Mouse (Mus musculus) cerebellum, adult (tissue): ENCODE measurements around the gene Obsl1.

Experiments
- ATAC-seq: cut with Nextera tagmentation; 2 replicates; pipeline ENCODE4 v1.9.2; 2017; ENCODE audit warnings: mild to moderate bottlenecking, moderate library complexity, mixed read lengths; ENCODE audit not compliant: insufficient number of reproducible peaks, low FRiP score, low TSS enrichment

Gene Obsl1

GRCm38 (mm10) chr1:75490785-75491551 lies 15.3 kb downstream of the Obsl1 start:
- no peak for ATAC-seq

- ATAC-seq: peak; percentile 81
Measured at GRCm38 (mm10) chr1:75487405-75488161, 18.7 kb downstream of the Obsl1 start.

- no peak for ATAC-seq
Measured at GRCm38 (mm10) chr1:75487040-75487404, 19.2 kb downstream of the Obsl1 start.

GRCm38 (mm10) chr1:75486561-75486960 lies 19.7 kb downstream of the Obsl1 start:
- ATAC-seq: no peak

GRCm38 (mm10) chr1:75480735-75481134 lies 25.5 kb downstream of the Obsl1 start:
- no peak for ATAC-seq

GRCm38 (mm10) chr1:75480036-75480435 lies 26.2 kb downstream of the Obsl1 start:
- ATAC-seq: no peak

- ATAC-seq: peak; percentile 7; the same call in 1 of the 2 replicates
Measured at GRCm38 (mm10) chr1:75479635-75479989, 26.6 kb downstream of the Obsl1 start.

- ATAC-seq: peak; percentile 50
Measured at GRCm38 (mm10) chr1:75478916-75479634, 27.2 kb downstream of the Obsl1 start, which contains the start of the genes Chpf and Tmem198. Chpf (minus strand) TSS chr1:75479307. Tmem198 (plus strand) TSS chr1:75479532.

- no peak; the same call in 1 of the 2 replicates for ATAC-seq
Measured at GRCm38 (mm10) chr1:75478497-75478896, 27.8 kb downstream of the Obsl1 start.

- no peak for ATAC-seq
Measured at GRCm38 (mm10) chr1:75477966-75478290, 28.3 kb downstream of the Obsl1 start.

GRCm38 (mm10) chr1:75477264-75477965 lies 28.8 kb downstream of the Obsl1 start:
- ATAC-seq: peak; percentile 42

GRCm38 (mm10) chr1:75476441-75476840 lies 29.8 kb downstream of the Obsl1 start:
- no peak for ATAC-seq

GRCm38 (mm10) chr1:75469287-75469825 lies 36.9 kb downstream of the Obsl1 start:
- ATAC-seq: no peak

GRCm38 (mm10) chr1:75467215-75467927 lies 38.9 kb downstream of the Obsl1 start:
- peak; percentile 67; the same call in 1 of the 2 replicates for ATAC-seq

GRCm38 (mm10) chr1:75463652-75464204 lies 42.5 kb downstream of the Obsl1 start:
- ATAC-seq: no peak

GRCm38 (mm10) chr1:75462636-75463035 lies 43.6 kb downstream of the Obsl1 start:
- ATAC-seq: no peak

GRCm38 (mm10) chr1:75460297-75460696 lies 46.0 kb downstream of the Obsl1 start:
- no peak for ATAC-seq

- no peak for ATAC-seq
Measured at GRCm38 (mm10) chr1:75458789-75459684, 47.2 kb downstream of the Obsl1 start.
